8 mouse cellular contexts compared by ENCODE assay signal in genomic region chr7:82719285-82719684, GRCm38 (mm10).
DNase-seq lines count a peak whose midpoint lies in the region; ATAC-seq and TF ChIP-seq lines count a peak whose summit lies in the region.

No protein-coding gene starts in this region.

- no peak overlapping the region for H3K4me3 ChIP-seq in heart, embryonic 15.5 days
- H3K4me3 ChIP-seq in E14TG2a.4 (replicated peaks; ENCODE audit: low read length): no peak overlapping the region
- H3K4me3 ChIP-seq in midbrain, embryonic 11.5 days (ENCODE audit: low read depth, low read length): no peak overlapping the region

- ATAC-seq in heart, embryonic 15.5 days (replicated peaks; ENCODE audit: insufficient number of reproducible peaks, insufficient read depth, low FRiP score, low read depth): 0 out of 2 replicates have a peak, but pooled peaks have one; percentile 32
- ATAC-seq in midbrain, embryonic 11.5 days (ENCODE audit: low FRiP score): peak; percentile 61; the same call in 1 of the 2 replicates
- ATAC-seq in monocyte, adult 5-6 weeks (replicated peaks; ENCODE audit: insufficient number of reproducible peaks, low FRiP score, low TSS enrichment, poor library complexity, severe bottlenecking): no peak

- H3K4me2 ChIP-seq in heart, embryonic 15.5 days: no peak overlapping the region
- H3K4me2 ChIP-seq in midbrain, embryonic 11.5 days: no peak overlapping the region

- DNase-seq in heart, adult 8-10 months (ENCODE audit: low spot score): no peak
- peak; percentile 63 for DNase-seq in embryo, embryonic 10.5 days (ENCODE audit: low spot score)
- DNase-seq in midbrain, embryonic 11.5 days (ENCODE audit: low spot score, missing footprints): peak; percentile 87
- no peak for DNase-seq in T-cell, adult 2 months (ENCODE audit: low spot score)
- no peak for DNase-seq in right cerebral cortex, postnatal 4 days

- H3K27me3 ChIP-seq in heart, embryonic 15.5 days: no peaks in the 10 kb centered on the region
- H3K27me3 ChIP-seq in E14TG2a.4 (ENCODE audit: insufficient read depth, low read length): no peaks in the 10 kb centered on the region
- H3K27me3 ChIP-seq in midbrain, embryonic 11.5 days (ENCODE audit: control insufficient read depth, insufficient read depth, low read length): no peaks in the 10 kb centered on the region

- H3K36me3 ChIP-seq in heart, embryonic 15.5 days: no peaks in the 10 kb centered on the region
- H3K36me3 ChIP-seq in E14TG2a.4 (ENCODE audit: insufficient read depth, low read length): peaks cover 29% of the 10 kb centered on the region
- H3K36me3 ChIP-seq in midbrain, embryonic 11.5 days (ENCODE audit: control insufficient read depth, insufficient read depth, low read length): no peaks in the 10 kb centered on the region

- no peak overlapping the region for H3K9ac ChIP-seq in heart, embryonic 15.5 days
- no peak overlapping the region for H3K9ac ChIP-seq in midbrain, embryonic 11.5 days (ENCODE audit: low read length)

- peaks cover 25% of the 10 kb centered on the region for H3K4me1 ChIP-seq in heart, embryonic 15.5 days (replicated peaks)
- peaks cover 18% of the 10 kb centered on the region for H3K4me1 ChIP-seq in E14TG2a.4 (replicated peaks; ENCODE audit: low read depth, low read length)
- peaks cover 2% of the 10 kb centered on the region; the same call in 1 of the 2 replicates for H3K4me1 ChIP-seq in midbrain, embryonic 11.5 days (ENCODE audit: control insufficient read depth, insufficient read depth, low read length)

- H3K9me3 ChIP-seq in heart, embryonic 15.5 days (replicated peaks): no peaks in the 10 kb centered on the region
- H3K9me3 ChIP-seq in E14TG2a.4 (ENCODE audit: low read length): no peaks in the 10 kb centered on the region
- no peaks in the 10 kb centered on the region for H3K9me3 ChIP-seq in midbrain, embryonic 11.5 days (ENCODE audit: control insufficient read depth, low read length)

- H3K27ac ChIP-seq in heart, embryonic 15.5 days: 0 out of 2 replicates have a peak overlapping the region, but pooled peaks have one; percentile 24
- no peak overlapping the region for H3K27ac ChIP-seq in midbrain, embryonic 11.5 days (ENCODE audit: low read depth, low read length)

- peak; percentile 17; the same call in 1 of the 2 replicates for TF ChIP-seq CTCF in E14TG2a.4 (conservative IDR thresholded peaks at IDR 0.05; ENCODE audit: low read length)

- whole genome bisulfite sequencing in heart, embryonic 15.5 days: 80% methylated on average over 5 of the region's 5 CpGs
- 82% methylated on average over 5 of the region's 5 CpGs for WGBS in midbrain, embryonic 11.5 days

Comparison
In these comparisons a context has a peak if more than half of its experiments do, and no peak if none do; other contexts are left out.
1. DNase-seq: peak in embryo, embryonic 10.5 days (single experiment) and midbrain, embryonic 11.5 days (single experiment); none in heart, adult 8-10 months (single experiment), T-cell, adult 2 months (single experiment) and right cerebral cortex, postnatal 4 days (single experiment).